Mouse (Mus musculus) forebrain, postnatal 0 days (tissue): ENCODE results near the gene Ccdc116. TPM values are rescaled to one million over a fixed set of nuclear protein-coding genes. Genes with fewer than 3 reads are reported as not detected.

Experiments
- ATAC-seq: fragments of 200-750 bp; cut with Nextera tagmentation; 2 replicates; pipeline ENCODE4 v1.8.0; 2017; ENCODE audit warnings: mild to moderate bottlenecking, moderate library complexity
- DNase-seq: peaks from one replicate; pipeline ENCODE4 v3.0.0-alpha.2; 2015
- H3K27ac ChIP-seq: fragments of 300-500 bp; sonication (generic); 2 replicates; pipeline ENCODE4 v1.5.1; 2014; ENCODE audit warnings: low read depth, mild to moderate bottlenecking, antibody characterized with exemption, low read length, moderate library complexity, mixed read lengths
- H3K27me3 ChIP-seq: fragments of 300-500 bp; sonication (generic); 2 replicates; pipeline ENCODE4 v1.6.1; 2014; ENCODE audit warnings: mild to moderate bottlenecking, low read length, mixed read lengths; ENCODE audit not compliant: insufficient read depth
- H3K36me3 ChIP-seq: fragments of 300-500 bp; sonication (generic); 2 replicates; pipeline ENCODE4 v1.6.1; 2014; ENCODE audit warnings: mild to moderate bottlenecking, moderate library complexity; ENCODE audit not compliant: insufficient read depth
- H3K4me1 ChIP-seq: fragments of 300-500 bp; sonication (generic); 2 replicates; pipeline ENCODE4 v1.6.1; 2014; ENCODE audit warnings: antibody characterized with exemption; ENCODE audit not compliant: insufficient read depth
- H3K4me2 ChIP-seq: fragments of 300-500 bp; sonication (generic); 2 replicates; pipeline ENCODE4 v1.6.1; 2014; ENCODE audit warnings: low read depth, mild to moderate bottlenecking, moderate library complexity
- H3K4me3 ChIP-seq: fragments of 300-500 bp; sonication (generic); 2 replicates; pipeline ENCODE4 v1.5.1; 2014; ENCODE audit warnings: low read depth, low read length, mixed read lengths
- H3K9ac ChIP-seq: fragments of 300-500 bp; sonication (generic); 2 replicates; pipeline ENCODE4 v1.6.1; 2014; ENCODE audit warnings: mild to moderate bottlenecking
- H3K9me3 ChIP-seq: fragments of 300-500 bp; sonication (generic); 2 replicates; pipeline ENCODE4 v1.6.1; 2016; ENCODE audit warnings: low read length
- CTCF ChIP-seq: sonication (generic); IDR thresholded peaks from 2 replicates; pipeline ENCODE4 v1.5.1; 2016; ENCODE audit warnings: antibody characterized with exemption, control low read depth, low read depth
- WGBS: fragments of 180-500 bp; shearing (Covaris S2); extraction: QIAGEN DNeasy Blood & Tissue Kit; methylation state at CpG from one replicate; pipeline ENCODE4 v1.1.7; 2014; 5-methylcytosine and 5-hydroxymethylcytosine counted together
- polyA plus RNA-seq: library from polyadenylated mRNA; unstranded; fragments of >200 nt; fragmentation: Nextera tagmentation; extraction: Ambion mirVana; gene quantifications from 2 replicates; pipeline ENCODE4 v1.2.1, GENCODE M21; 2015
- total RNA-seq: library from RNA; depleted of rRNA; stranded (reverse); fragments of >200 nt; gene quantifications from 2 replicates; pipeline ENCODE4 v1.2.3, GENCODE M21; 2014

Gene Ccdc116
- total and polyA plus RNA-seq, 2 experiments from 2014 or later: 4.1 to 6.2 TPM

GRCm38 (mm10) chr16:17132089-17132905 lies 14.7 kb downstream of the Ccdc116 start, which contains the start of gene Sdf2l1:
Gene Sdf2l1 (minus strand): TSS chr16:17132383.
- no peaks in the 10 kb centered on the region for H3K36me3 ChIP-seq
- ATAC-seq (peak; percentile 99), DNase-seq (peak; percentile 96)
- no peaks in the 10 kb centered on the region for H3K4me1 ChIP-seq
- peak; percentile 61 for TF ChIP-seq CTCF
- no peaks in the 10 kb centered on the region for H3K9me3 ChIP-seq
- 2% methylated on average over 47 of the region's 47 CpGs for WGBS
- peak within 1 kb of the TSS; percentile 59 for H3K9ac ChIP-seq
- no peak within 1 kb of the TSS for H3K27ac ChIP-seq
- H3K4me3 ChIP-seq: peak within 1 kb of the TSS; percentile 80
- peak within 1 kb of the TSS; percentile 97 for H3K4me2 ChIP-seq
- no peaks in the 10 kb centered on the region for H3K27me3 ChIP-seq

GRCm38 (mm10) chr16:17131191-17132088 lies 15.6 kb downstream of the Ccdc116 start:
- peak overlapping the region; percentile 59 for H3K9ac ChIP-seq
- no peak overlapping the region for H3K27ac ChIP-seq
- no peaks in the 10 kb centered on the region for H3K36me3 ChIP-seq
- peak overlapping the region; percentile 97 for H3K4me2 ChIP-seq
- no peak for TF ChIP-seq CTCF
- peak overlapping the region; percentile 80 for H3K4me3 ChIP-seq
- no peaks in the 10 kb centered on the region for H3K9me3 ChIP-seq
- no peaks in the 10 kb centered on the region for H3K27me3 ChIP-seq
- no peaks in the 10 kb centered on the region for H3K4me1 ChIP-seq
- 5% methylated on average over 43 of the region's 43 CpGs for WGBS
- DNase-seq (no peak), ATAC-seq (no peak)

GRCm38 (mm10) chr16:17127292-17127691 lies 19.7 kb downstream of the Ccdc116 start:
- 92% methylated on average over 1 of the region's 1 CpGs for WGBS
- H3K27me3 ChIP-seq: no peaks in the 10 kb centered on the region
- H3K4me3 ChIP-seq: no peak overlapping the region
- H3K36me3 ChIP-seq: no peaks in the 10 kb centered on the region
- no peak overlapping the region for H3K27ac ChIP-seq
- no peak for ATAC-seq
- H3K4me1 ChIP-seq: 0 out of 2 replicates have a peak, but pooled peaks cover 7% of the 10 kb centered on the region
- H3K4me2 ChIP-seq: no peak overlapping the region
- peak; percentile 60 for TF ChIP-seq CTCF
- DNase-seq: no peak
- no peaks in the 10 kb centered on the region for H3K9me3 ChIP-seq
- H3K9ac ChIP-seq: no peak overlapping the region

- H3K27me3 ChIP-seq: no peaks in the 10 kb centered on the region
- DNase-seq (peak; percentile 85), ATAC-seq (peak; percentile 89)
- peak within 1 kb of the TSS; percentile 27 for H3K4me3 ChIP-seq
- TF ChIP-seq CTCF: 0 out of 2 replicates have a peak, but pooled peaks have one; percentile 4
- WGBS: under 1% methylated on average over 25 of the region's 25 CpGs
- 0 out of 2 replicates have a peak, but pooled peaks cover 7% of the 10 kb centered on the region for H3K4me1 ChIP-seq
- no peaks in the 10 kb centered on the region for H3K9me3 ChIP-seq
- no peak within 1 kb of the TSS for H3K27ac ChIP-seq
- peak within 1 kb of the TSS; percentile 31; the same call in 1 of the 2 replicates for H3K9ac ChIP-seq
- peak within 1 kb of the TSS; percentile 53 for H3K4me2 ChIP-seq
- no peaks in the 10 kb centered on the region for H3K36me3 ChIP-seq
These were observed 22.0 kb downstream of the Ccdc116 start, which contains the start of gene 2610318N02Rik for GRCm38 (mm10) chr16:17124871-17125520. Gene 2610318N02Rik (minus strand): TSS chr16:17125167.

GRCm38 (mm10) chr16:17124119-17124870 lies 22.7 kb downstream of the Ccdc116 start:
- Histone ChIP-seq H3K27me3 (no peaks in the 10 kb centered on the region), H3K27ac (no peak overlapping the region), H3K9me3 (no peaks in the 10 kb centered on the region), H3K4me1 (0 out of 2 replicates have a peak, but pooled peaks cover 7% of the 10 kb centered on the region), H3K4me2 (peak overlapping the region; percentile 53), H3K4me3 (peak overlapping the region; percentile 27), H3K9ac (peak overlapping the region; percentile 31; the same call in 1 of the 2 replicates), H3K36me3 (no peaks in the 10 kb centered on the region)
- no peak for TF ChIP-seq CTCF
- ATAC-seq (peak; percentile 9; the same call in 1 of the 2 replicates), DNase-seq (no peak)
- 4% methylated on average over 22 of the region's 22 CpGs for WGBS

- Histone ChIP-seq H3K4me2 (peak overlapping the region; percentile 34), H3K4me3 (peak overlapping the region; percentile 14), H3K4me1 (0 out of 2 replicates have a peak, but pooled peaks cover 7% of the 10 kb centered on the region), H3K27me3 (no peaks in the 10 kb centered on the region), H3K9me3 (no peaks in the 10 kb centered on the region), H3K9ac (no peak overlapping the region), H3K36me3 (no peaks in the 10 kb centered on the region), H3K27ac (no peak overlapping the region)
- WGBS: 38% methylated on average over 14 of the region's 14 CpGs
- TF ChIP-seq CTCF: no peak
- no peak for DNase-seq
- ATAC-seq: peak; percentile 47; the same call in 1 of the 2 replicates
These were observed 25.5 kb downstream of the Ccdc116 start for GRCm38 (mm10) chr16:17121569-17121968.
